Mouse (Mus musculus): ENCODE data around the gene Rabgap1l. TPM values are rescaled to one million over a fixed set of nuclear protein-coding genes. Genes with fewer than 3 reads are reported as not detected.
A peak's percentile ranks its signal among the peaks of the same experiment; 100 is the strongest.
"Not testable (repeated sequence)": the region's sequence is repeated elsewhere in the genome, so short reads cannot be mapped to it uniquely, and the experiment has no call there.

Gene Rabgap1l
- total and polyA plus RNA-seq, 2 experiments from 2014 or later: 34.1 to 110 TPM

- Histone ChIP-seq H3K36me3 (ENCODE audit: insufficient read depth, low read length) (no peaks in the 10 kb centered on the region), H3K9ac (replicated peaks; ENCODE audit: low read length, poor library complexity, severe bottlenecking) (no peak overlapping the region), H3K4me3 (ENCODE audit: low read depth, low read length) (no peak overlapping the region), H3K27ac (ENCODE audit: low read depth, low read length) (peak overlapping the region; percentile 14; the same call in 1 of the 2 replicates), H3K4me1 (ENCODE audit: insufficient read depth, low read length) (no peaks in the 10 kb centered on the region), H3K4me2 (ENCODE audit: low read depth, low read length, poor library complexity, severe bottlenecking) (no peak overlapping the region), H3K27me3 (ENCODE audit: insufficient read depth, low read length) (no peaks in the 10 kb centered on the region), H3K9me3 (ENCODE audit: low read length) (no peaks in the 10 kb centered on the region)
- WGBS: 38% methylated on average over 7 of the region's 7 CpGs
- ATAC-seq (ENCODE audit: low FRiP score): no peak
- peak; percentile 40 for DNase-seq (ENCODE audit: low spot score)
- TF ChIP-seq CTCF (IDR thresholded peaks at IDR 0.05): no peak
Measured at GRCm38 (mm10) chr1:160286400-160287057, 506.5 kb downstream of the Rabgap1l start.

GRCm38 (mm10) chr1:160284241-160284640 lies 508.8 kb downstream of the Rabgap1l start:
- DNase-seq (ENCODE audit: low spot score): no peak
- Histone ChIP-seq H3K27me3 (ENCODE audit: insufficient read depth, low read length) (no peaks in the 10 kb centered on the region), H3K27ac (ENCODE audit: low read depth, low read length) (no peak overlapping the region), H3K9me3 (ENCODE audit: low read length) (no peaks in the 10 kb centered on the region), H3K4me2 (ENCODE audit: low read depth, low read length, poor library complexity, severe bottlenecking) (no peak overlapping the region), H3K9ac (replicated peaks; ENCODE audit: low read length, poor library complexity, severe bottlenecking) (no peak overlapping the region), H3K4me3 (ENCODE audit: low read depth, low read length) (no peak overlapping the region), H3K36me3 (ENCODE audit: insufficient read depth, low read length) (no peaks in the 10 kb centered on the region), H3K4me1 (ENCODE audit: insufficient read depth, low read length) (no peaks in the 10 kb centered on the region)
- TF ChIP-seq CTCF (IDR thresholded peaks at IDR 0.05): no peak
- ATAC-seq (ENCODE audit: low FRiP score): no peak
- WGBS: 83% methylated on average over 4 of the region's 4 CpGs

GRCm38 (mm10) chr1:160282166-160282874 lies 510.7 kb downstream of the Rabgap1l start:
- WGBS: 77% methylated on average over 2 of the region's 2 CpGs
- not testable (repeated sequence) for H3K9me3 ChIP-seq (ENCODE audit: low read length); H3K27me3 ChIP-seq (ENCODE audit: insufficient read depth, low read length); H3K27ac ChIP-seq (ENCODE audit: low read depth, low read length); H3K36me3 ChIP-seq (ENCODE audit: insufficient read depth, low read length); DNase-seq (ENCODE audit: low spot score); H3K4me3 ChIP-seq (ENCODE audit: low read depth, low read length); ATAC-seq (ENCODE audit: low FRiP score); H3K4me2 ChIP-seq (ENCODE audit: low read depth, low read length, poor library complexity, severe bottlenecking); H3K4me1 ChIP-seq (ENCODE audit: insufficient read depth, low read length); H3K9ac ChIP-seq (replicated peaks; ENCODE audit: low read length, poor library complexity, severe bottlenecking)

DNA sequence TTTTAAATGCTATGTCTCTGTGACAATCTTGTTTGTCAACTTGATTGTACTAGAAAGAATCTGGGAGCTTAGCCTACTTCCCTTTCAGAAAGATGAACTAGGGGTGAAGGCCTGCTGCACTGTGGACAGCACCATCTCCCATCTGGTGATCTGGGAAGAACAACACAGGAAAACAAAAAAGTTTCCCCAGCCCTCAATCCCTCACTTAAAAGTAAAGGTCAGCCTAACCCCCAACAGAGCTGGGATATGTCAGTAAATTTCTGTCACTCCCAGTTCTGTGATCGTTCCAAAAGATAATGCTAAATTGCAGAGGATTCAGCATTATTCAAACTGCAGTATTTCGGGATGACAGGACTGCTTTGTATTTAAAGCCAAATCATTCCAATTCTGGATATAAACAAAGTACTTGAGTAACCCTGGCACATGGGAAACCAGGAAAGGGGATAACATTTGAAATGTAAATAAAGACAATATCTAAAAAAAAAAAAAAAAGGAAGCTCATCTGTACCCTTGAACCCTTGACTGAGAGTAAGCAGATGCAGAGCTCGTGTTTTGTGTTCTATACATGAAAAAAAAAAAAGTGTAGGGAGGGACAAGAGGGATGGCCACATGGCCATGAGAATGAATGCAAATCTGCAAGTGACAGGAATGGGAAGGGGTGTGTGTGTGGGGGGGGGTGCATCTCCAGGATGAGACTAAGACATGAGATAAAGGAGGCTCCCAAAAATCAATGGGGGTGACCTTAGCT lies 511.5 kb downstream of the Rabgap1l start:
- no peak for TF ChIP-seq CTCF (IDR thresholded peaks at IDR 0.05)
- no peak for DNase-seq (ENCODE audit: low spot score)
- Histone ChIP-seq H3K36me3 (ENCODE audit: insufficient read depth, low read length) (no peaks in the 10 kb centered on the region), H3K27me3 (ENCODE audit: insufficient read depth, low read length) (no peaks in the 10 kb centered on the region), H3K4me1 (ENCODE audit: insufficient read depth, low read length) (no peaks in the 10 kb centered on the region), H3K4me2 (ENCODE audit: low read depth, low read length, poor library complexity, severe bottlenecking) (no peak overlapping the region), H3K27ac (ENCODE audit: low read depth, low read length) (no peak overlapping the region), H3K9me3 (ENCODE audit: low read length) (no peaks in the 10 kb centered on the region), H3K9ac (replicated peaks; ENCODE audit: low read length, poor library complexity, severe bottlenecking) (no peak overlapping the region), H3K4me3 (ENCODE audit: low read depth, low read length) (no peak overlapping the region)
- no peak for ATAC-seq (ENCODE audit: low FRiP score)
- WGBS: 60% methylated on average over 3 of the region's 3 CpGs

- no peak overlapping the region for H3K4me2 ChIP-seq (ENCODE audit: low read depth, low read length, poor library complexity, severe bottlenecking)
- DNase-seq (ENCODE audit: low spot score) (no peak), ATAC-seq (ENCODE audit: low FRiP score) (no peak)
- no peak for TF ChIP-seq CTCF (IDR thresholded peaks at IDR 0.05)
- no peak overlapping the region for H3K9ac ChIP-seq (replicated peaks; ENCODE audit: low read length, poor library complexity, severe bottlenecking)
- no peak overlapping the region for H3K4me3 ChIP-seq (ENCODE audit: low read depth, low read length)
- H3K27ac ChIP-seq (ENCODE audit: low read depth, low read length): no peak overlapping the region
- H3K9me3 ChIP-seq (ENCODE audit: low read length): no peaks in the 10 kb centered on the region
- H3K36me3 ChIP-seq (ENCODE audit: insufficient read depth, low read length): no peaks in the 10 kb centered on the region
- 66% methylated on average over 4 of the region's 4 CpGs for WGBS
- H3K4me1 ChIP-seq (ENCODE audit: insufficient read depth, low read length): no peaks in the 10 kb centered on the region
- H3K27me3 ChIP-seq (ENCODE audit: insufficient read depth, low read length): no peaks in the 10 kb centered on the region
Measured at GRCm38 (mm10) chr1:160280603-160281002, 512.4 kb downstream of the Rabgap1l start.
